Mouse (Mus musculus) brain, embryonic 14.5 days (tissue): ENCODE measurements around the gene Phactr3.

Experiments used
- CTCF ChIP-seq: fragments of 200-500 bp; IDR thresholded peaks from 2 replicates; pipeline ENCODE4 v1.5.1; 2012; ENCODE audit warnings: inconsistent platforms, mild to moderate bottlenecking, moderate library complexity, borderline replicate concordance; ENCODE audit not compliant: insufficient read depth, insufficient read length; ENCODE audit errors: extremely low read depth
- POLR2A ChIP-seq: fragments of 200-500 bp; IDR thresholded peaks from 2 replicates; pipeline ENCODE4 v1.6.1; 2012; ENCODE audit warnings: mild to moderate bottlenecking, inconsistent platforms, borderline replicate concordance; ENCODE audit not compliant: poor library complexity, insufficient read depth, insufficient read length, severe bottlenecking; ENCODE audit errors: extremely low read depth

- TF ChIP-seq POLR2A (no peak), CTCF (no peak)
These were observed 55.2 kb downstream of the Phactr3 start for GRCm38 (mm10) chr2:178173951-178174350.
